Mouse (Mus musculus) left cerebral cortex, adult 18-20 months (tissue): ENCODE measurements at regions not wholly inside any gene's neighbourhood (a gene's known extent, or its start where the extent isn't known, plus 50 kb on each side); places are given as distances from the start of the nearest gene placed in this dataset.

ENCODE experiments used
- DNase-seq, 2 experiments: peaks; one replicate each; pipeline ENCODE4 v3.0.0; 2021 to 2022; ENCODE audit warnings: low spot score in 2 of 2, mixed read lengths in 1 of 2
- microRNA-seq, 2 experiments: library from miRNA; unstranded; fragments of <30 nt; microRNA quantifications; one replicate each; pipeline ENCODE4 v1.2.0; 2021

DNA sequence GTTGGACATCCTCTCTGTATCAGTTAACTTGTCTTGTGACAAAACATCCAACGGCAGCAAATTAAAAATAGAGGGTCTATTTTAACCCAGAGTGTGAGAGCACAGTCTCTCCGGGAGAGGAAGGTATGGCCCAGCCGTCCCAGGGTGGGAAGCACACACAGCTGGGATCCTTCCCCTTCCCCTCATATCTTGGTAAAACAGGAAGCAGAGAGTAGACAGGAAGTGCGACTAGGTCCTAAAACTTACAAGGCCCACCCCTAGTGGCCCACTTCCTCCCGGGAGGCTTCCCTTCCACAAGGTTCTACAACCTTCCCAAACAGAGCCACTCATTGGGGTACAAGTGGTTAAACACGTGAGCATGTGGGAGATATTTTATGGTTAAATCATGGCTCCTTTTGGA, 56.4 kb upstream of the Max start:
- no peak for DNase-seq

DNA sequence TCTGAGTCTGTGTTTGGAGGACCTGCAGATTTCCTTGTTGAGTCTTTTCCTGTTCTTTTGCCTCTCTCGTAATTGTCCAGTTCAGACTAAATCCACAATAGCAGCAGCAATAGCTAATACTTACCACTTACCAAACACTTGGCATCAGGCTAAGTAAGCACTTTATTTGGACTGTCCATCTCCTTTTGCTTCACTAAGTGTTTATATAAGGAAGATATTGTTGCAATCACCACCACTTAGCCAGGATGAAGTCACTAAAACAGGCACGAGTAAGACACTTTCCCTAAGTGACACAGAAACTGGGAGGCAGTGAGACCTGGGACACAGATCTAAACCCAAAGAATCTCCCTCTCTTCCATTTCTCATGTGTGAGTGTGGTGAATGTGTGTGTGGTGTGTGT, 52.9 kb upstream of the Max start:
- no peak for DNase-seq

Small RNA genes in the stretch of these regions (microRNA-seq; reads per million reads assigned to microRNA genes)
- gene Gm22696, result 0 reads per million in 2 experiments
